Mouse (Mus musculus): ENCODE measurements around the gene Ropn1.
"Not testable (repeated sequence)": the region's sequence is repeated elsewhere in the genome, so short reads cannot be mapped to it uniquely, and the experiment has no call there.

Gene Ropn1

GRCm38 (mm10) chr16:34649621-34650020 lies at the start of gene Ropn1:
Gene Ropn1, plus strand, starts transcription at chr16:34649921.
- no peak for DNase-seq

DNA sequence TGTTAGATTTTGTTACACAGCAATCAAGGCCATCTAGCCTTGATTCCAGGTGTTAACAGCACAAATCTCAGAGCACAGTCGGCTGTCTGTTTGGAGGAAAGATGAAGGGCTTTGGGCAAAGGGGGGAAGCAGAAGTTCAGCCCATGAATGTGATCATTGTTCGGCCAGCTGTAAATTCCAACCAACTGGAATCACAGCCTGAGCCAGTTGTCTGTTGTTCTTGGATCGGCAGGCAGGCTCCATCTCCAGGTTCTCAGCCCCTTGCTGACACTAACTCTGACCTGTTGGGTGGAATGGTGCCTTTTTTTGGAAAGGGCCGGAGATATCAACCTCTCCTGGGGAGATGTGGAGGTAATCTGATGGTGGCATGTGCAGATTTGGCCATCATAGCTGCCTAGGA lies 47.8 kb upstream of the Ropn1 start:
- no peak for DNase-seq

GRCm38 (mm10) chr16:34603076-34603475 lies 46.6 kb upstream of the Ropn1 start:
- DNase-seq: no peak

- no peak for DNase-seq
These were observed 45.9 kb upstream of the Ropn1 start for GRCm38 (mm10) chr16:34603854-34604253.

- DNase-seq: peak; percentile 12 to 25
These were observed 44.0 kb upstream of the Ropn1 start for GRCm38 (mm10) chr16:34605679-34606078.

DNA sequence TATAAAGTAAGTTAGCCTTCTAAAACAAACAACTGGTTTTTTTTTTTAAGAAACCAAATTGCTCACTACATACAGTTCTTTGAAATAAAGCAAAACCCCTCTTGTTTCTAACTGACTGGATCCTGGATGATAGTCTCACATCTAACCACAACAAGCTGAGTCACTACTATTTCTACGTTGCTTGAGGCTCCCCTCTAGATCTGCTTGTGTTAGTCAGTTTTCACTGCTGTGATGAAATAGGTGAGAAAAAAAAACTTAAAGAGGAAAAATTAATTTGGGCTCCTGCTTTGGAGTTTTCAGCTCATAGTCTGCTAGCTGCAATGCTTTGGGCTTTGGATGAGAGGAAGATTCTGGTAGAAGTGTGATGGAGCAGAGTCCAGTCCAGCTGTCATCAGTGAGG lies 39.6 kb upstream of the Ropn1 start:
- no peak for DNase-seq

GRCm38 (mm10) chr16:34614021-34614420 lies 35.7 kb upstream of the Ropn1 start:
- DNase-seq: no peak

- DNase-seq: no peak
These were observed 22.1 kb upstream of the Ropn1 start for GRCm38 (mm10) chr16:34627591-34627990.

GRCm38 (mm10) chr16:34628397-34628796 lies 21.3 kb upstream of the Ropn1 start:
- no peak for DNase-seq

- DNase-seq: no peak
These were observed 14.2 kb upstream of the Ropn1 start for GRCm38 (mm10) chr16:34635557-34635956.

DNA sequence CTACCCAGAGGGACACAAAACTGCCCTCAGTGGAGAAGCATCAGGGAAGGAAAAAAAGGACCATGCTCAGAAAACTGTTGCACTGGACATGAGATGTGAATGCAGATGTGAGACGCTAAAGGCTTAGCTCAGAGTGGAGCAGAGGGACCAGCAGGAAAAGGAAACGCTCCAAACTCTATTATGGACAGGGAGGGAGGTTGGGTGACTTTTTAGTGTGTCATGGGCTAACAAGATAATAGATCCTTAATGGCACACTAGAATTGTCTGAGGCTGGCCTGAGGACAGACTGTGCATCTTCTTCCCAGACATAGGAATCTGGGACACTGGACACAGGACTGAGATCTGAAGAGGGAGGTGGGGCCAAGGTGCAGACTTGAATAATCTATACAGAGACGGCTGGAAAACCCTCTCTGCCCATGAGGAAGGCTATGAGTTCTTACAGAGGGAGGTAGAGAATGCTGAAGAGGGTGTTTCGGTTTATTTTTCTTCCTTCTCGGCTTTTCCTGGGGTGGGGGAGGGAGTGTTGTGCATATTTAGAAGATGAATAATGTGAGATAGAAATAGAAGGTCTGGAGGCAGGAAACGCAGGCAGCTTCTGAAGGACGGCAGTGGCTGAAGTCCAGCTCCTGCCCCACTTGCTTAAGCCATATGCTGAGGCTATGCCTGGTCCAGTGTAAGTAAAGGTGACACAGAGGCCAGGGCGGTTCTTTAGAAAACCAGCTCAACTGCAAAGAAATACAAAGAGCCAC lies 6.0 kb upstream of the Ropn1 start:
- no peak for DNase-seq

GRCm38 (mm10) chr16:34653023-34653422 lies 3.3 kb downstream of the Ropn1 start:
- DNase-seq: no peak

DNA sequence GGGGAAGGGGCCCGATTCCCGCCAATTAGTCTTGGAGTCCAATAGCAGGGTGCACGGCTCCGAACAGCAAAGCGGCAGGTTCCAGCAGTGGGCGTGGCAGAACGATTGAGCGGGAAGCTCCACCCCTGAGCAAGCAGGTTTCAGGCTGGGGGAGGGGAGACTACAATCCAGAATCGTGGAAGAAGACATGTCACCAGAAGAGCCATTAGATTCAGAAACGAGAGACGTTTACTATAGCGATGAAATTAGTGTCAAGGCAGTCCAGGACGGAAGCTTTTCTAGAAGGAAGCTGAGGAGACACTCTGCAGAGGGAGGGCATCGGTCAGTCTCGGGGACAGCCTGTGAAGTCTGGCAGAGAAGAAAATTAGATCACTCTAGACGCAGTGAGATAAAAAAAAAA lies 7.8 kb downstream of the Ropn1 start:
- not testable (repeated sequence) for DNase-seq

- DNase-seq: no peak
These were observed 8.3 kb downstream of the Ropn1 start for GRCm38 (mm10) chr16:34657983-34658382.

DNA sequence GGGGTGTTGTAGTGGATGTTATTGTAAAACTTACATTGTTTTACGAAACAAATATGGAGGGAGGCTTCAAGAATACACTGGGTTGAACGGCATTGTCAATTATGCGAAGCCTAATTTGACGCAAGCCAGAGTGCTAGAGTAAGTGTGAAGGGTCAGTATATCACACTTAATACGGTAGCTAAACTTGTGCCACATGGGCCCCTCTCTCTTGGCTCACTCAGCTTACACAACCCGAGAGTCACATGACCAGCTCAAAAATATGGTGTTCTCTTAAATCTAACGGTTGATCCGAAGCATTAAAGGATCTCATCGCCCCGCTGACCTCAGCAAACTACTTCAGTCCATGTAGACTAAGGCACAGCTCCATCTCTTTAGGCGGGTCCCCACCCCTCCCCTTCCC lies 8.7 kb downstream of the Ropn1 start:
- DNase-seq: no peak

- DNase-seq: no peak
These were observed 14.8 kb downstream of the Ropn1 start for GRCm38 (mm10) chr16:34664553-34664952.

GRCm38 (mm10) chr16:34667031-34667726 lies 17.5 kb downstream of the Ropn1 start:
- DNase-seq: peak; percentile 68 to 73

GRCm38 (mm10) chr16:34668341-34668740 lies 18.6 kb downstream of the Ropn1 start:
- no peak for DNase-seq

GRCm38 (mm10) chr16:34671966-34672365 lies 22.2 kb downstream of the Ropn1 start:
- no peak for DNase-seq

- DNase-seq: no peak
These were observed 23.1 kb downstream of the Ropn1 start for GRCm38 (mm10) chr16:34672822-34673221.

DNA sequence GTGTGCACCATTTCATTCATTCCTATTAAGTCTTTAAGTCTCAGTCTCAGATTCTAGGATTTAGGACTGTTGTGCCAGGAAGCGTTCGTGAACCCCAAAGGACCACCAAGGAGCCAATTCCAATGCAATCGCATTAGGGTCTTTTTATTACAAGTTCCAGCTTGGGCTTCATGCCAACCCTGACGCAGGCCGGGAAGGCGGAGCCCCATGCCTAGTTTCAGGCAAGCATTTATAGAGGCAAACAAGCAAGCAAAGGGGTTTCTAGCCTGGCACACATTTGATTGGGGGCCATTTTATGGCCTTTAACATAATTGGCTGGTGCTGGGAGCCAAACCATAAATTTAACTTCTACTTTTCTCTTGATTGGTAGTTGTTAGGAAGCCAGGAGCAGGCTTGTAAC lies 24.6 kb downstream of the Ropn1 start:
- DNase-seq: no peak

GRCm38 (mm10) chr16:34681823-34682222 lies 32.1 kb downstream of the Ropn1 start:
- no peak for DNase-seq

DNA sequence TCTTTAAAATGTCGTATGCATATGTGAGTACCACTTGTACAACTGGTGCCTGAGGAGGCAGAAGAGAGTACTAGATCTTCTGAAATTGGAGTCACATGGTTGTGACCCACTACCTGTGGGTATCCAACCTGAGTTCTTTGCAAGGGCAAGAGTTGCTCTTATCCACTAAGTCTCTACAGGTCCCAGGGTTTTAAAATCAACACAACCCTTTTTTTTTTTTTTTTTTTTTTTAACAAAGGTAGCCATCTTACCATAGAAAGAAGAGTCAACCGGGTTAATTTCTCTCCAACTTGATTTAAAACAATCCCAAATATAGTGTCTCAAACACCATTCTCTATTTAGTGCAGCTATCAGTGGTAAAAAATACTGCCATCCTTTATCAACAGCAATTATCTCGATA lies 40.2 kb downstream of the Ropn1 start:
- DNase-seq: no peak

DNA sequence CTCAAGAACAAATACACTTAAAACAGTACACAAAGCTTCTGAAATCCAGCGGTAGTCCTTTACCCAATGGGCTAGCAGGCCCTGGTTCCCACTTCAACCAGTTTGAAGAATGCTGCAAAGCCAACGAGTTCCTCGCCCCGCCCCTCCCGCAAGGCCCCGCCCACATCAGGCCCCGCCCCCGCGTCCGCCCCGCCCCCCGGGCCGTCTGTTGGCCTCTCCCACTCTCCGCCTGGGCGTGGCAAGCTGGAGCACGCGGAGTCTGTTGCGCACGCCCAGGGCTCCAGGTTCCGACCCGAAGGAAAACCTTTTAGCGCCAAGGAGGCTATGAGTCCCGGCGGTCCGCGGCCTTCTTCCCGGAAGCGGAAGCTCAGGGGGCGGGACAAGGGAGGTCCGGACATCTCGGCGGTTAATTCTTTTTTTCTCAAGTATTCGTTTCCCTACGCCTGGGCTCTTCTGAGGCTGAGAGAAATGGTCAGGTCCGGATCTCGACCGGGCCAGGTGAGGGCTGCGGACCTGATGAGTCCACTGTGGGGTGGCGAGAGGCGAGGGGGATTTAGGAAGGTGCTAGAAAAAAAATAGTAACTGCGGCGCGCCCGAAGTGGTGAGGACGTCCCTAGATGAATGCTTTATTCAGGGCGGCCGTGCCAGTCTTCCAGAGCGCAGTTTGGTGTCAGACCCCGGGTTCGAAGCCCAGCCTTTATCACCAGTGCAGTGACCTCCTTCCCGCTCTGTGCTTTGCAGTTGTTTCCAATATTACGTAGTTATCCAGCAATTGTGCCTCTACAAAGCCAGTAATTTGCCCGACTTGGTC lies 40.8 kb downstream of the Ropn1 start, which contains the start of gene Ccdc14:
Gene Ccdc14, plus strand, starts transcription at position 283 of the 811 bp plus-strand sequence.
- DNase-seq: peak; percentile 82 to 85
